Mouse (Mus musculus): Measurements from ENCODE around the gene Cyp2j5. TPM values are rescaled to one million over a fixed set of nuclear protein-coding genes. Genes with fewer than 3 reads are reported as not detected.
A peak's percentile ranks its signal among the peaks of the same experiment; 100 is the strongest.
"Not testable (repeated sequence)": the region's sequence is repeated elsewhere in the genome, so short reads cannot be mapped to it uniquely, and the experiment has no call there.

Cyp2j5 gene
- not detected in 2 replicates for total RNA-seq (2017)

DNA sequence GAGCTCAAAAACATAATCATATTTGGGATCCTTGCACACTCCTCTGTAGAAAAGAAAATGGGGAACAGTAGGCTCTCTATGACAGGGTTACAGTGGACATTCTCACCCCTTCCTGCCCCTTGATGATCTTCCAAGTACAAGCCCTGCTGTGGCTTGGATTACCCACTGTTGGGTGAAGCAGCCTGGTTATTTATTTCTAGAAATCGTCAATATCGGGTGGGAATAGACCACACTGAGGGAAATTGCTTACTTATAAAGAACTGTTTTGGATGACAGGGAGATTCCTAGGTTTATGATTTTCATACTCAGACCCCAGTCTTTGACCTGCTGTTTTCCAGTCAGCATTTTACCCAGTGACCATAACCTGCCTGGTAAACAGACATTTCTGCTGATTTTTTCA lies at the start of gene Cyp2j5:
Gene Cyp2j5, minus strand, starts transcription at position 164 of the 400 bp plus-strand sequence.
- ATAC-seq (replicated peaks; ENCODE audit: low read depth, poor library complexity, severe bottlenecking) = no peak

DNA sequence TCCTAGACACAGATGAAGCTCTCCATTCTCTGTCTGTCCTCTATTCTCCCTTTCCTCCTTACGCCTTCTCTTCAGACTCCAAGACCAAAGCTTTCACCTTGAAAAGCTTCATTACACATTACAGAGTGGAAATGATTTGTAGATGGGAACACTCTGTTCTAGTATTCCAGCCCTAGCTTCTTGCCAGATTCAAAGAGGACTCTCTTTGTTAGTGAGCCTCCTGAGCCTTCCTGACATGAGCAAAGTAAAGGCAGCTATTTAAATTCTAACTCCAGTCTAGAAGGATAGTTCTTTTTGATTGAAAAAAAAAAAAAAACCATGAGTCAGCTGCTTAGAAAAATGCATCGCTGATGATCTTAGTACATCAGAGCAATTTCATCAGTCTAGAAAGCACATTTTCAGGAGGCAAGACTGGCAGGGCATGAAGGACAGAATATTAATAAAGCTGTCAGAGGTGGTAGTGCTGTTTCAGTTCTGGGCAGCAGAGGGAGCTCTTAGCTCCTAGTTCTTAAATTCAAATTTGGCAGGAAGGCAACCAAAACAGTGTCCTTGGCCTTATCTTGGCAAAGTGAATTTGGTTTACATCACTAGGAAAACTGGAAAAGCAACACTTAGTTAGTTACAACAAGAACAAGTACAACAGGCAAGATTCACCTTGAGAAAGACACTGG lies 41.5 kb upstream of the Cyp2j5 start:
- ATAC-seq (replicated peaks; ENCODE audit: low read depth, poor library complexity, severe bottlenecking) = peak; percentile 80

DNA sequence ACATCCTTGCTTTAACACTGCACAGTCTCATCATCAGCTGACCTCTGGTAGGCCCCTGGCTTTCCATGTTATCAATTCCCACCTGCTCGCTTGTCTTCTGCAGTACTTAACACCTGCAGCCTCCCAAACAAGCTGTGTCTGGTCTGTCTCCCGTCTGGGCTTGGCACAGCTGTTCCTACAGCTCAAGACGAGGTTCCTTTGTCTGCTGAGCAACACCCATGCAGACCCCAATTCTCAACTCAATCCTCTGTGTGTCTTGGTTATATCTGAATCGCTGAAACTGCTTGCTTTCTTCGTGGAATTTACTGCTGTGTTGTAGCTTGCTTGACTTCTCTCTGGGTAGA lies 34.2 kb upstream of the Cyp2j5 start:
- no peak for ATAC-seq (replicated peaks; ENCODE audit: low read depth, poor library complexity, severe bottlenecking)

DNA sequence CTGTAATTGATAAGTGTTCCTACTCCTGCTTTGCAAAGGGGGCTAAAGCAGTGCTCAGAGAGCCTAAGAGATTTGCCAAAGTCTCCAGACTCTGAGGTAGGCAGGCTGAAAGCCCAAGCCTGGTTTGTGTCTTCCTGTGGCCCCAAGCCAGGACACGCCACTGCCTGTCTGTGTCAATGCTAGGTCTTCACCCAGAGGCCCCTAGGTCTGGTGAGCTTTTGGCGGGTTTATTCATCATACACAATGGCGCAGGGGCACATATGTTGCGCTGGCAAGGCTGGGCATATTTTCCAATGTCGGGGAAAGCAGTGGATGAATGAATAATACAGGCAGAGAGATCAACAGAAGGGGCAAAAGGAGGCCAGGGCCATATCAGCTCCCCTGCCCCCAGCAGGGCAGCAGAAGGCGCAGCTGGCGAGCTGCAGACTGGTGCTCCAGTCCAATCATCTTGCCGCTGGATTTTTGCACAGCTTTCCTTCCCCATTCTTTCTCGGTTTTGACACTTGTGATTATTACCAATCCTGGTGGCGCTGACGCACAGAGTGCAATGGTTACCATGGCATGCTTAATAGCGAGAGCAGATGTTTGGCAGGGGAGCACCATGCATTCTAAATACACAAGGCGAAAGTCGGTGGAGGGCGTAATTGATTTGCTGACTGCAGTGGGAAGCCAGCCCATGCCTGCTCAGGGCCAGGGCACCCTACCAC lies 33.7 kb upstream of the Cyp2j5 start:
- no peak for ATAC-seq (replicated peaks; ENCODE audit: low read depth, poor library complexity, severe bottlenecking)

GRCm38 (mm10) chr4:96696614-96697360 lies 32.8 kb upstream of the Cyp2j5 start:
- peak; percentile 88 for ATAC-seq (replicated peaks; ENCODE audit: low read depth, poor library complexity, severe bottlenecking)

- ATAC-seq (replicated peaks; ENCODE audit: low read depth, poor library complexity, severe bottlenecking) = no peak
Observed at GRCm38 (mm10) chr4:96687358-96687803, 23.4 kb upstream of the Cyp2j5 start.

DNA sequence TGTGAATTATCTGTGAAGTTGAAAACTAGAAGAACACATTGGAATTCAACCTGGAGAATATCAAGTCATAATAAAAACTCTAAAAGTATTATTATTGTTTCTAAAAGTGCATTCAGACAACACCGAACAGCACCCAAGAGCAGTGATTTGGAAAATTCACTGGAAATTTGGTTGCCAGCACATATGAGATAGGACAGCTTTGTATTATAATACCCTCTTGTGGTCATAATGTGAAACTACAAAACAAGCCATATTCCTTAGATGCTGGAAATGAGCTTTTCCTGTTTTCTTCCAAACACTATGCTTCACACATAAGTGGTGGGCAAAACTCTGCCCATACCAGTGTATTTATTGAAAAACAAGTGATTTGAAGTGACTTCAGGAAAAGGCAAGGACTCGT lies 19.5 kb upstream of the Cyp2j5 start:
- ATAC-seq (replicated peaks; ENCODE audit: low read depth, poor library complexity, severe bottlenecking) = peak; percentile 63

- no peak for ATAC-seq (replicated peaks; ENCODE audit: low read depth, poor library complexity, severe bottlenecking)
Observed at GRCm38 (mm10) chr4:96680966-96681365, 17.0 kb upstream of the Cyp2j5 start.

- ATAC-seq (replicated peaks; ENCODE audit: low read depth, poor library complexity, severe bottlenecking) = 0 out of 2 replicates have a peak, but pooled peaks have one; percentile 39
Observed at GRCm38 (mm10) chr4:96680233-96680632, 16.3 kb upstream of the Cyp2j5 start.

GRCm38 (mm10) chr4:96664668-96665454 lies 907 bp upstream of the Cyp2j5 start:
- ATAC-seq (replicated peaks; ENCODE audit: low read depth, poor library complexity, severe bottlenecking) = no peak

DNA sequence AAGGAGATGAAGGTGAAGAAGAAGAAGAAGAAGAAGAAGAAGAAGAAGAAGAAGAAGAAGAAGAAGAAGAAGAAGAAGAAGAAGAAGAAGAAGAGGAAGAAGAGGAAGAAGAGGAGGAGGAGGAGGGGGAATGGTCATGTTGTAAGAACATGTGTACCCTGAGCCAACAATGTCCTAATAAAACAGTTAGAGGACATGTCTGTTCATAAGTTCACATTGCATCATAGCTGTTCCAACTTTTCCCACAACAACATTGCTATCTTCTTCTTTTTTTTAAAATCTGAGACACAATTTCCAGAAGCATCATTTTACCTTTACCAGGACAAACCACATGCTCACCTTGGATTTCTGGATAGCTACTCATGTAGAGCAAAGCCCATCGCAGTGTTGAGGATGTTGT lies 28.5 kb downstream of the Cyp2j5 start:
- no peak for ATAC-seq (replicated peaks; ENCODE audit: low read depth, poor library complexity, severe bottlenecking)

DNA sequence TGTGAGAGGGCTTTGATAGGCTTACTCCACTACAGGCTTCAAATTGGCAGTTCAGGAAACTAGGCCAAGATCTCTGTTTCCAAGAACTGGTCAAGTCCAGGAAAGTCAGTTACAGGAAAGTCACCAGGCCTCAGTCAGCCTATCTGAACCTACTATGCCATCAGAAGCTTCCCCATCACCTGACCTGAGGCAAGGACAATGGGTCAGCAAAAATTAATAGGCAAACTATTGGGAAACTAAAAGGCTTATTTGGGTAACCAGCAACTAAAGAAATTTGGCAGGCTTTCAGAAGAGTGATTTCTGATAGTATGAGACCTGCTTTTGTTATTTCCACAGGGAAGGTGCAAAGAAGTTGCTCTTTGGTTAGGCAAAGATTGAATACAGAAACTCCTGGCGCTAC lies 41.5 kb downstream of the Cyp2j5 start:
- no peak for ATAC-seq (replicated peaks; ENCODE audit: low read depth, poor library complexity, severe bottlenecking)

DNA sequence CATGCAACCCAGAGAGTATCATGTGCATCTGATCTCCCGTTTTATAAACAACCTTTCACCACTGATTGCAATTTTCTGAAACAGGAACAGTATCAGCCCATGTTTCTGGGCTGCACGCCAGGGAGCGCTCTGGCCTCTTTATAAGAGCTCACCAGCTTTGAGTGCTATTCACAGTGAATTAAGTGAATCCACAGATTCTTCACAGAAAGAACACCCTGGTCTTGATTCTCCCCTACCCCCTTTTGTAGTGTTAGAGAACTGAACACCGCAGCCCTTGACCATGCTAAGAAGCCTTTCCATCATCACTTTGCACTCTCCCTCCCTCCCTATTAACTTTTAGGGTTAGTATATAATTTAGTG lies 72.2 kb downstream of the Cyp2j5 start:
- ATAC-seq (replicated peaks; ENCODE audit: low read depth, poor library complexity, severe bottlenecking) = peak; percentile 68

DNA sequence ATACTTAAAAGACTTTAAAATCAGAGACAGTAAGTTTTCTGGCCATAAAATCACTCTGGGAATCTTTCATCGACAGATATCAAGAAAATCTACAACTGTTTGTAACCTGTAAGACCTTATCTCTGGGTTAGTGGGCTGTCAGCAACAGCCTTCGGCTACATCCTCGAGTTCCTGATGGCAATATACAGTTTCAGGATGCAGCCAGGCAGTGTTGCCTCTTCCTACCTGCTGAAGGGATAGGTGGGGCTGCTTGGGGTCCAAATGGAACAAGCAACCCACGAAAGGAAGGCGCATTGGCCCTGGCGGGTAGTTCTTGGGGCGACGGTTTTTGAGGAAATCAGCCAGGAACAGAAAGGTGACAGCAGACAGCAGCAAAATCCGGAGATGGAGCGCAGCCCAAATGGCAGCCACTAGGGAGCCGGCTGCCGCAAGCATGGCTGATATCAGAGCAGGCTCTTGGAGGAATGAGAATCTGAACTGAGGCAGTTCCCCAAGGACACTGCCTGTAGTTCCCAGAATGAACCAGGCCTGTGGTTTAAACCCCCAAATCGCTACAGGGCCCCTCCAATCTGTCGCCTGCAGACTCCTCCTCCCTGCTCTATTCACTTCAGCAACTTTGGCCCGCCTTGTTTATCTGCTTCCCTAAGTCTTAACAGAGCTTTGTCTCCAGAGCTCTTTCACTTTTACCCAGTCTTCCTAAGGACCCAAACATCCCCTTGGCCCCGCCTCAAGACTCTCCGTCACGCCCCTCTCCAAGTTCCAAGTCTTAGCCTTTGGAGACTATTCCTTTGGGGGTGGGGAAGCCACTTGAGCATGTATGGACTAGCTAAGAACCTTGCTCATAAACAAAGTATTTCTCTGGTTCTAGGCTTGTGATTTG lies 72.8 kb downstream of the Cyp2j5 start, which contains the start of gene Cyp2j9:
Gene Cyp2j9, minus strand, starts transcription at position 668 of the 880 bp plus-strand sequence.
- ATAC-seq (replicated peaks; ENCODE audit: low read depth, poor library complexity, severe bottlenecking) = peak; percentile 94

DNA sequence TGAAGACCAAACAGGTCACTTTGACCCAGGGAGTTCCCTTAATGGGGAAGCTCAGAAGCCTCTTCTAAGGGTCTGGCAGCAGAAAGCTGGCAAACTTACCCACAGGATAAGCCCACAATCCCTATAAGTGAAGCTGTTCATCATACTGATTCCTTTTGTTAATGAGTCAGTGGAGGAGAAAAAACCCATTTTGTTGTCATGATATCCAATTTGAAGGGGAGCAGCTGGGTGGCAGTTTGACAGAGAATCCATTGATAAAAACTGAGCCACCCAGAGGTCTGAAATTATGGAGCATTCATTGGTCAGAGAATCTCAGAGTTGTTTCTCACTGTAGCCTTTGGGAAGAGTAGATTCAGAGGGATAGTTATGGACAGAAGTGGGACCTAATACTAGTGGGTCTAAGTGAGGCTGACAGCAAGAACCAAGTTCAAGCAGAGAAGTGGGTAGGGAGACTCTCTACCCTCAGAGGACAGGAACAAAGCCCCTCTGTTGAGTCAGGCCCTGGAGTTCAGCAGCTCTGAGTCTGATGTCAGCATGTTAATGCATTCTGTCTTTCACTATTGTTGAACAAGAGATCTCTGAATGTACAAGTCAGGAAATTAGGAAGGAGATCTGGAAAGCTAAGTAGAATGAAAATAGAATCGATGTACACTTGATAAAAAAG lies 82.4 kb downstream of the Cyp2j5 start:
- ATAC-seq (replicated peaks; ENCODE audit: low read depth, poor library complexity, severe bottlenecking) = no peak

DNA sequence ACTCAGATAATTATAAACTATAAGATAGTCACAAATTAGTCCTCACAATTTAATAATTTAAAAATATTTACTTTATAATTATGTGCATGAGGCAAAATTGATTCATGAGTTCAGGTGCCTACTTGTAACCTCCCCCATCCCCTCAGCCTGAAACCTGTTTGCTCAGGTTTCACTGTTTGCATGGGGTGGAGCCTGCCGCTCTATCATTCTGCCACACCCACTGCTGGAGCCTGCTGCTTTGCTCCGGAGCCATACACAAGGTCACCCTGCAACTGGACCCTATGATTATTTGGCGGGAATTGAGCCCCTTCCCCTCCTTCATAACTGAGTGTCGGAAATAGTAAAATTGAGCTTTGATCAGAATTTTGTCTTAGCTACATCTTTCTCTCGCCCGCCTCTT lies 83.6 kb downstream of the Cyp2j5 start:
- ATAC-seq (replicated peaks; ENCODE audit: low read depth, poor library complexity, severe bottlenecking) = not testable (repeated sequence)
